In the genomic region with DNA sequence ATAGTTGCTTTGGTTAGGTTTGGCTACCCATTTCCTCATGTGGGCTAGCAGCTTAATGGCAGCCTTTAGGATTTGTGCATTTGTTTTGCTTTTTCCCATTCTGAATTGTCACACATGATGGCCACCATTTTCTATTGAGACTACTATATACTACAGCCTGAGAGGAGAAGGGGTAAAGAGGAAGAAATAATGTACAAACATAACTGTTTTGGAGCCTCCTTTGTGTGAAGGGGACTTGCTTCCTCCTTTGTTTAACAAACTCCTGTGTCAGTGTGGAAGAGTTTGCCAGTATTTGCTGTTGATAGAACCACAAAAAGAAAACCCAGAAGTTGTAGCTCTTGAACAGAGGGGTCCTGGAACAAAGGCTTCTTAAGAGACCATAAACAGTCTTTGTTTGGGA, we compare ENCODE assay signal across 9 mouse cellular contexts. TPM values are rescaled to one million over a fixed set of nuclear protein-coding genes. Genes with fewer than 3 reads are reported as not detected.
DNase-seq lines count a peak whose midpoint lies in the region; ATAC-seq lines count a peak whose summit lies in the region.
"Had no signal": no experiment of that assay in that cellular context is flagged by ENCODE, and none has a peak within 500 bp of the region (broad histone marks: within the 10 kb centered on the region; RNA-seq: fewer than 3 reads in every experiment).

No protein-coding gene starts in this region.

- no peak for ATAC-seq in liver, embryonic 11.5 days (replicated peaks; ENCODE audit: low FRiP score)
- no peak for ATAC-seq in forebrain, embryonic 11.5 days (replicated peaks; ENCODE audit: low FRiP score)
- no peak for ATAC-seq in limb, embryonic 13.5 days (ENCODE audit: low FRiP score, low read depth)
- no peak for ATAC-seq in neural tube, embryonic 15.5 days (ENCODE audit: low FRiP score)

- no peaks in the 10 kb centered on the region for H3K27me3 ChIP-seq in liver, embryonic 11.5 days (replicated peaks; ENCODE audit: control insufficient read depth, insufficient read depth, low read length)
- H3K27me3 ChIP-seq in forebrain, embryonic 11.5 days (ENCODE audit: control insufficient read depth, insufficient read depth, low read length): no peaks in the 10 kb centered on the region
- H3K27me3 ChIP-seq in limb, embryonic 13.5 days: no peaks in the 10 kb centered on the region
- H3K27me3 ChIP-seq in neural tube, embryonic 15.5 days (replicated peaks): no peaks in the 10 kb centered on the region

- peak overlapping the region; percentile 89 for H3K4me2 ChIP-seq in liver, embryonic 11.5 days
- peak overlapping the region; percentile 68 for H3K4me2 ChIP-seq in forebrain, embryonic 11.5 days (ENCODE audit: low read depth, low read length, severe bottlenecking)
- peak overlapping the region; percentile 72 for H3K4me2 ChIP-seq in limb, embryonic 13.5 days (replicated peaks)
- H3K4me2 ChIP-seq in neural tube, embryonic 15.5 days: peak overlapping the region; percentile 58

- H3K4me1 ChIP-seq in liver, embryonic 11.5 days (replicated peaks; ENCODE audit: control insufficient read depth, insufficient read depth, low read length): peaks cover 13% of the 10 kb centered on the region; the same call in 1 of the 2 replicates
- no peaks in the 10 kb centered on the region; the same call in 1 of the 2 replicates for H3K4me1 ChIP-seq in forebrain, embryonic 11.5 days (replicated peaks; ENCODE audit: control insufficient read depth, insufficient read depth, low read length)
- peaks cover 39% of the 10 kb centered on the region for H3K4me1 ChIP-seq in limb, embryonic 13.5 days
- peaks cover 32% of the 10 kb centered on the region for H3K4me1 ChIP-seq in neural tube, embryonic 15.5 days

- H3K36me3 ChIP-seq in liver, embryonic 11.5 days (ENCODE audit: control insufficient read depth, insufficient read depth, low read length): no peaks in the 10 kb centered on the region
- no peaks in the 10 kb centered on the region for H3K36me3 ChIP-seq in forebrain, embryonic 11.5 days (ENCODE audit: control insufficient read depth, insufficient read depth, low read length)
- H3K36me3 ChIP-seq in limb, embryonic 13.5 days: no peaks in the 10 kb centered on the region
- no peaks in the 10 kb centered on the region for H3K36me3 ChIP-seq in neural tube, embryonic 15.5 days

- H3K27ac ChIP-seq in liver, embryonic 11.5 days (ENCODE audit: low read depth, low read length): no peak overlapping the region
- no peak overlapping the region for H3K27ac ChIP-seq in forebrain, embryonic 11.5 days (ENCODE audit: low read depth, low read length)
- H3K27ac ChIP-seq in limb, embryonic 13.5 days: no peak overlapping the region
- H3K27ac ChIP-seq in neural tube, embryonic 15.5 days (replicated peaks): peak overlapping the region; percentile 20; the same call in 1 of the 2 replicates

- no peak for DNase-seq in liver, embryonic 11.5 days (ENCODE audit: low spot score)
- no peak for DNase-seq in liver
- DNase-seq in forebrain, embryonic 11.5 days (ENCODE audit: low spot score): no peak
- no peak for DNase-seq in frontal cortex, adult 2 months (ENCODE audit: extremely low spot score in 1 of 2, low spot score in 1 of 2)
- DNase-seq in kidney, adult 11 months: no peak
- DNase-seq in kidney, postnatal 25 days: no peak
- DNase-seq: cerebellum, adult 8-10 months had no signal

- H3K9ac ChIP-seq in liver, embryonic 11.5 days (ENCODE audit: low read depth, low read length): no peak overlapping the region; the same call in 1 of the 2 replicates
- H3K9ac ChIP-seq in forebrain, embryonic 11.5 days (ENCODE audit: low read length): peak overlapping the region; percentile 35; the same call in 1 of the 2 replicates
- H3K9ac ChIP-seq in limb, embryonic 13.5 days: peak overlapping the region; percentile 100
- H3K9ac ChIP-seq in neural tube, embryonic 15.5 days (replicated peaks): 0 out of 2 replicates have a peak overlapping the region, but pooled peaks have one; percentile 99

- H3K9me3 ChIP-seq in liver, embryonic 11.5 days (ENCODE audit: control insufficient read depth, low read length): no peaks in the 10 kb centered on the region
- no peaks in the 10 kb centered on the region for H3K9me3 ChIP-seq in forebrain, embryonic 11.5 days (ENCODE audit: control insufficient read depth, low read length)
- H3K9me3 ChIP-seq in limb, embryonic 13.5 days: no peaks in the 10 kb centered on the region
- no peaks in the 10 kb centered on the region for H3K9me3 ChIP-seq in neural tube, embryonic 15.5 days (replicated peaks)

- peak overlapping the region; percentile 98 for H3K4me3 ChIP-seq in liver, embryonic 11.5 days (ENCODE audit: low read depth, low read length)
- H3K4me3 ChIP-seq in forebrain, embryonic 11.5 days (ENCODE audit: low read depth, low read length): peak overlapping the region; percentile 100
- H3K4me3 ChIP-seq in limb, embryonic 13.5 days: peak overlapping the region; percentile 100
- H3K4me3 ChIP-seq in neural tube, embryonic 15.5 days (replicated peaks): peak overlapping the region; percentile 100

RNA-seq across cellular contexts. Expression of gene Kdm5b, which starts 2.5 kb away (rescaled TPM):
- 30.8 and 32.9 TPM in 2 replicates for polyA plus RNA-seq in liver, embryonic 11.5 days (2014; fragmentation: Nextera tagmentation; extraction: Ambion mirVana)
- polyA plus RNA-seq in forebrain, embryonic 11.5 days (2014; fragmentation: Nextera tagmentation; extraction: Ambion mirVana): 83.9 and 84.4 TPM in 2 replicates
- polyA plus RNA-seq in limb, embryonic 13.5 days (2015; fragmentation: Nextera tagmentation; extraction: Ambion mirVana): 96.1 and 98.8 TPM in 2 replicates
- 59.0 and 59.5 TPM in 2 replicates for polyA plus RNA-seq in neural tube, embryonic 15.5 days (2015; fragmentation: Nextera tagmentation; extraction: Ambion mirVana)
- 29.9 and 31.5 TPM in 2 replicates for polyA plus RNA-seq in frontal cortex, adult 2 months (2012; rRNA removed)

RNA-seq across cellular contexts. Expression of gene Mgat4e, which starts 13.0 kb away (rescaled TPM):
- polyA plus RNA-seq in liver, embryonic 11.5 days (2014; fragmentation: Nextera tagmentation; extraction: Ambion mirVana): not detected in 2 replicates
- not detected in 2 replicates for polyA plus RNA-seq in forebrain, embryonic 11.5 days (2014; fragmentation: Nextera tagmentation; extraction: Ambion mirVana)
- polyA plus RNA-seq in limb, embryonic 13.5 days (2015; fragmentation: Nextera tagmentation; extraction: Ambion mirVana): 0.14 TPM in 1 of 2 replicates, not detected in the other
- not detected in 2 replicates for polyA plus RNA-seq in neural tube, embryonic 15.5 days (2015; fragmentation: Nextera tagmentation; extraction: Ambion mirVana)
- 0.08 TPM in 1 of 2 replicates, not detected in the other for polyA plus RNA-seq in frontal cortex, adult 2 months (2012; rRNA removed)
